Mouse (Mus musculus) left cerebral cortex, adult 2 months (tissue): Measurements from ENCODE around the gene Slc35b2. TPM values are rescaled to one million over a fixed set of nuclear protein-coding genes. Genes with fewer than 3 reads are reported as not detected.

ENCODE experiments used
- DNase-seq, 2 experiments: peaks; one replicate each; pipeline ENCODE4 v3.0.0; 2021 to 2022; ENCODE audit warnings: low spot score in 2 of 2, mixed read lengths in 1 of 2; ENCODE audit errors: extremely low spot score in 1 of 2
- H3K27ac ChIP-seq: fragments of 200-600 bp; 2 replicates; pipeline ENCODE4 v1.8.1; 2022
- H3K4me3 ChIP-seq: fragments of 200-600 bp; 2 replicates; pipeline ENCODE4 v1.8.1; 2022
- CTCF ChIP-seq: fragments of 200-600 bp; IDR thresholded peaks from 2 replicates; pipeline ENCODE4 v1.8.1; 2022; ENCODE audit warnings: antibody characterized with exemption, mild to moderate bottlenecking, moderate library complexity
- intact Hi-C: fragments of 180-260 bp; cut with DNase I; formaldehyde crosslinking; loops from one replicate; pipeline ENCODE4 v1.15.1; 2025
- total RNA-seq, 2 experiments: library from RNA; stranded (reverse); gene quantifications; 2 replicates each; pipeline ENCODE4 v1.2.3; 2021

The Slc35b2 gene
- total RNA-seq, 2 experiments from 2014 or later = 21.5 to 26.3 TPM

- DNase-seq = no peak
- H3K27ac ChIP-seq = no peak overlapping the region
- intact Hi-C loops = no loop called here
- no peak overlapping the region for H3K4me3 ChIP-seq
- no peak for TF ChIP-seq CTCF
Measured at GRCm38 (mm10) chr17:45569999-45570398, 6.3 kb downstream of the Slc35b2 start.

DNA sequence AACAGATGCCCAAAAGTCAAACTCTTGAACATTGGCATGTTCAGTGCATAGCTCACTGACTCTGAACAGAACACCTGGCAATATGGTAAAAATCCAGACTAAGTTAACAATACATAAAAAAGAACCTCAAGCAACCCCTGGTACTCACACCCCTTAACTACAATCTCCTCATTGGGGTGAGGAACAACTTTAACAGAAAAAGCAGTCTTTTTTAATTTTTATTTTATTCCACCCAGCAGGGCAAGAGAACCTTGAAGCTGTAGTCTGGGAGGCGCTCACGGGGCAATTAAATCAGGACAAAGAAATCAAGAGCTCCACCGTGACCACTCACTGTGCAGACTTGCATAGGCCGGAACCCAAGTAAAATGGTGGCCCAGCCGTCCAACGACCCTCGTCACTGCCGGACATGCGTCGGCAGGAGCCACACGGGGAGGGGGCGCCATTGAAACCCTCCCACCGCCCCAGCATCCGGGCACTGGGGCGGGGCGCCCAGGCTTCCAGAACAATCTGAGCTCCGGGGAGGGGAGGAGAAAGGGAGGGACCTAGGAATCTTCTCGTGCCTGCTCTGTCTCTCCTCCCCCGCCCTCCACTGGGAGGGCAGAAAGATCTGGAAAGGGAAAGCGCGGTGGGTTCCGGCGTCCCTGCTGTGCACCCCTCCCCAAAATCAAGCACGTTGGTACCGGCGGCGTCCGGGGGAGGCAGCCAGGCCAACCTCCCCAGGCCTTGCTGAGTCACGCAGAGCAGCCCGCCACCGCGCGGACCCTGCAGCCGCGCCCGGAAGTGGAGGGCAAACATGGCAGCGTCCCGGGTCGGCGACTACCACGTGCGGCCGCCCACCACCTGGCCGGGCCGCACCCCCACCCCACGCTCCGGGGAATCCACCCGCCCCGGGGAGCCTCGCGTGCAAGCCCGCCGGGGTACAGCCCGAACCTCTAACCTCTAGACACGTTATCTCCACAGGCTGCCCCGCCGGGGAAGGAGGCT, 8.7 kb downstream of the Slc35b2 start:
- no peak; the same call in none of the 2 replicates for TF ChIP-seq CTCF
- peak overlapping the region; percentile 99 for H3K27ac ChIP-seq
- H3K4me3 ChIP-seq = peak overlapping the region; percentile 100
- intact Hi-C loops = loop anchor here (1.0 kb wide), 1 partner anchor 8 kb away; no protein-coding TSS in a partner anchor
- DNase-seq = peak; percentile 71 to 78

GRCm38 (mm10) chr17:45573087-45573779, 9.6 kb downstream of the Slc35b2 start, which contains the start of gene Hsp90ab1:
Hsp90ab1 (minus strand) TSS chr17:45573271.
- Histone ChIP-seq H3K27ac (peak within 1 kb of the TSS; percentile 99), H3K4me3 (peak within 1 kb of the TSS; percentile 100)
- TF ChIP-seq CTCF = no peak
- intact Hi-C loops = no loop called here
- peak; percentile 100 for DNase-seq

- DNase-seq = peak; percentile 97 to 98
- intact Hi-C loops = loop anchor here (2.0 kb wide), 1 partner anchor 57 kb away; no protein-coding TSS in a partner anchor
- no peak for TF ChIP-seq CTCF
Measured at GRCm38 (mm10) chr17:45573780-45574123, 10.1 kb downstream of the Slc35b2 start.

DNA sequence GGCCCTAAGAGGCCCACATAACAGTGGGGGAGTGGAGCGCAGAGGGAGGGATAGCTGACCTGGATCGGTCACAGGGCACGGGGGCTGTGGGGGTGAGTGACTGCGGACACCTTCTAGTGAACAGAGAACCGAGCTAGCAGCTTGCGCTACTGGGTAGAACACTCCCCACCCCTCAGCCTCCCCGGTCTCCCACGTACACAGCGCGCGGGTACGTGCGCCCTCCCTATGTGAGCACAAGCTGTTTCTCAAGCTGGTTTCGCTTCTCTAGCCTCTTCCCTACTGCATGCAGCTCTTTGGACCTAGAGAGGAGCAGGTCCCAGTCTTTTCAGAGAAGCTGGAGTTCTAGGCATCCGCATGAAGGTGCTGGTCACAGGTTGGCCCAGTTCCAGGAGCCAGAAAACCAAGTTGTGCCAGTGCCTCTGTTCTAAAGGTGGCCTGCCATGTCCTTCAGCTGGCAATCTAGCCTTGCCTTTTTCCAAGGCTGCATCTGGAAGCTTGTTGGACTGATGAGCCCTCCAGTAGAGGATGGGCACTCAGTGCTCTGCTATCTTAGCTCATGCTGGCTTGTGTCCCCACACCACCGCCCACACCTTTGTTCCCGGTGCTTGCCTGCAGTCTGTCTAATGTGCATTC, 10.6 kb downstream of the Slc35b2 start:
- Histone ChIP-seq H3K4me3 (peak overlapping the region; percentile 100), H3K27ac (peak overlapping the region; percentile 99)
- peak; percentile 77 to 79 for DNase-seq
- intact Hi-C loops = loop anchor here (2.0 kb wide), 1 partner anchor 57 kb away; no protein-coding TSS in a partner anchor
- TF ChIP-seq CTCF = no peak

More at GRCm38 (mm10) chr17:45573780-45574123, 10.1 kb downstream of the Slc35b2 start:
- Histone ChIP-seq H3K4me3 (peak overlapping the region; percentile 100), H3K27ac (peak overlapping the region; percentile 99)

DNA sequence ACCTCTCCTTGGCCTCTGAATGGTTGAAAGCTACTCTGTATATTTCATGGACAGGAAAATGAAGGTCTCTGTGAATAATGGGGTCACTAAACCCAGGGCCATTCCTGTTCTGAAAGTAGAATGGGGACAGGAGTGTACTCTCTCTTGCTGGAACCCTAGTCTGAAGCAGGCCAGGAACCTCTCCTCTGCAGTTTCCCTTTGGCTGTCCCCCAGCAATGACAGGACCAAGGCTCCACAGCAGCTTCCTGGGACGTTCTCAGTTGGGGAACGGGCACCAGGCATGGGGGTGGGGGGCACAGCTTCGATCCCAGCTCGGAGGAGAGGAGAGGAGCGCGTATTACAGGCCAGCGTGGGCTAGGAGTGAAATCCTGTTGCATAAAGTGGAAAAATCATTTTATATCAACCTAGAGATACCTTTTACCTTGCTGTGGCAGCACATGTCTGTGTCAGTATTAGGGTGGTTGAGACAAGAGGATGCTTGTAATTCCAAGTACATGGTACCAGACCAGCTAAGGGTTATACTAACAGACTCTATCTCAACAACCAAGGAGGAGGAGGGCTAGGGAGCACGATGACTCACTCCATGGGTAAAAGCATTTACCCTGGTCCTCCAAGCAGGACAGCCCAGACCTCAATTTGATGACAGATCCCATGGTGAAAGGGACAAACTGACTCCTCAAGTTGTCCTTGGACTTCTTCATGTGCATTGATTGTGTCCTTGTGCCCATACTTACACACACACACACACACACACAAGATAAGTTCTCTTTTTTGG, 11.6 kb downstream of the Slc35b2 start:
- TF ChIP-seq CTCF = no peak
- no peak overlapping the region for H3K4me3 ChIP-seq
- H3K27ac ChIP-seq = peak overlapping the region; percentile 61; the same call in 1 of the 2 replicates
- DNase-seq = no peak
- intact Hi-C loops = loop anchor here (2.0 kb wide), 1 partner anchor 55 kb away; no protein-coding TSS in a partner anchor

- H3K27ac ChIP-seq = no peak overlapping the region
- DNase-seq = no peak
- TF ChIP-seq CTCF = no peak
- intact Hi-C loops = no loop called here
- H3K4me3 ChIP-seq = no peak overlapping the region
Measured at GRCm38 (mm10) chr17:45578242-45578641, 14.6 kb downstream of the Slc35b2 start.

GRCm38 (mm10) chr17:45578843-45579242, 15.2 kb downstream of the Slc35b2 start:
- DNase-seq = no peak
- intact Hi-C loops = no loop called here
- Histone ChIP-seq H3K4me3 (no peak overlapping the region), H3K27ac (no peak overlapping the region)
- TF ChIP-seq CTCF = peak; percentile 54

GRCm38 (mm10) chr17:45579554-45579953, 15.9 kb downstream of the Slc35b2 start:
- no peak for DNase-seq
- intact Hi-C loops = no loop called here

DNA sequence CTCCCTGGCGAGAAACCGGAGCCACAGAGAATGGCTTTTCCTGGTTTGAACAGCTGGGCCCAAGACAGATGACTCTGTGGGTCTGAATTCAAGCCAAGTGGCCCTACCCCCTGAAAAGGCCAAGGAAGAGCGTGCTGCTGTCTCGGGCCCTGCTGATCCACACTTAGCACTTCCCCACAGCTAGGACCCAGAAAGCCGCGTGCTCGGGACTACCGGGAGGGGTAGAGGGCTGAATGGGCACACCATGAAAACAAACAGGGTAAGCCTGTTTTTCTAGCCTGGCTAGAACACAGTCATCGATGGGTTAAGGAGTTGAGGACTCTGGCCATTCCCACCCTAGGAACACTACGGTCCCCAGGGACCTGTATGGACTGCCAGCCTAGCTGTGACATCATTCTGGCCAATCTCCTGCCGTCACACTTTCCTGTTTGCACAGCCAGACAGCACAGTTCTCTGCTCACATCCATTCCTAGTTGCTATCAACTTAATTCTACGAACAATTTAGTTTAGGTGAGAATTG, 17.3 kb downstream of the Slc35b2 start:
- DNase-seq = no peak
- intact Hi-C loops = loop anchor here (5.0 kb wide), 1 partner anchor 141 kb away; no protein-coding TSS in a partner anchor
- peak overlapping the region; percentile 54; the same call in 1 of the 2 replicates for H3K27ac ChIP-seq

More at GRCm38 (mm10) chr17:45579554-45579953, 15.9 kb downstream of the Slc35b2 start:
- TF ChIP-seq CTCF = no peak
- H3K4me3 ChIP-seq = no peak overlapping the region
- no peak overlapping the region for H3K27ac ChIP-seq

More for the DNA sequence above, 17.3 kb downstream of the Slc35b2 start:
- TF ChIP-seq CTCF = no peak
- H3K4me3 ChIP-seq = no peak overlapping the region
